Mouse (Mus musculus) MEL (cell line): ENCODE results near the gene Slc5a5.

Experiments used
- CTCF ChIP-seq, 3 experiments: IDR thresholded peaks in 2 of 3; conservative IDR thresholded peaks in 1 of 3; 2 replicates each; pipeline ENCODE4 v1.5.1; 2011 to 2012; ENCODE audit warnings: low read length in 3 of 3, low read depth in 2 of 3, mild to moderate bottlenecking in 2 of 3, improper control_type of control experiment in 1 of 3, inconsistent platforms in 1 of 3, mixed read lengths in 1 of 3, moderate library complexity in 1 of 3; ENCODE audit not compliant: control insufficient read depth in 1 of 3, insufficient read depth in 1 of 3, poor library complexity in 1 of 3, severe bottlenecking in 1 of 3
- EP300 ChIP-seq, 2 experiments: IDR thresholded peaks; 2 replicates each; pipeline ENCODE4 v1.6.1; 2011; ENCODE audit warnings: improper control_type of control experiment in 2 of 2, low read length in 2 of 2, low read depth in 1 of 2, mild to moderate bottlenecking in 1 of 2
- JUND ChIP-seq: IDR thresholded peaks from 2 replicates; pipeline ENCODE4 v1.6.1; 2011; ENCODE audit warnings: low read depth, mild to moderate bottlenecking, improper control_type of control experiment, low read length
- MAX ChIP-seq: IDR thresholded peaks from 2 replicates; pipeline ENCODE4 v1.6.1; 2011; ENCODE audit warnings: low read length, improper control_type of control experiment
- MAZ ChIP-seq: IDR thresholded peaks from 2 replicates; pipeline ENCODE4 v1.6.1; 2012; ENCODE audit warnings: low read depth, mild to moderate bottlenecking, inconsistent platforms, low read length, improper control_type of control experiment
- MYC ChIP-seq: IDR thresholded peaks from 2 replicates; pipeline ENCODE4 v1.6.1; 2011; ENCODE audit warnings: low read depth, mild to moderate bottlenecking, low read length, improper control_type of control experiment, moderate library complexity
- POLR2A ChIP-seq, 2 experiments: IDR thresholded peaks; 2 replicates each; pipeline ENCODE4 v1.6.1; 2011 to 2012; ENCODE audit warnings: low read length in 2 of 2, mild to moderate bottlenecking in 2 of 2, control low read depth in 1 of 2, improper control_type of control experiment in 1 of 2, low read depth in 1 of 2, moderate library complexity in 1 of 2; ENCODE audit not compliant: control insufficient read depth in 1 of 2, insufficient read depth in 1 of 2, poor library complexity in 1 of 2
- SIN3A ChIP-seq: IDR thresholded peaks from 2 replicates; pipeline ENCODE4 v1.6.1; 2012; ENCODE audit warnings: low read length, improper control_type of control experiment, inconsistent platforms
- SMC3 ChIP-seq: IDR thresholded peaks from 2 replicates; pipeline ENCODE4 v1.6.1; 2011; ENCODE audit warnings: low read depth, low read length, improper control_type of control experiment
- TAL1 ChIP-seq: IDR thresholded peaks from 2 replicates; pipeline ENCODE4 v1.6.1; 2012; ENCODE audit warnings: mild to moderate bottlenecking, inconsistent platforms, low read length, moderate library complexity, mixed read lengths
- TCF12 ChIP-seq: IDR thresholded peaks from 2 replicates; pipeline ENCODE4 v1.6.1; 2014; ENCODE audit warnings: low read depth, mild to moderate bottlenecking, inconsistent platforms, low read length, improper control_type of control experiment, moderate library complexity
- USF1 ChIP-seq: IDR thresholded peaks from 2 replicates; pipeline ENCODE4 v1.6.1; 2014; ENCODE audit warnings: low read depth, mild to moderate bottlenecking, inconsistent platforms, low read length, improper control_type of control experiment, moderate library complexity
- ZMIZ1 ChIP-seq: IDR thresholded peaks from 2 replicates; pipeline ENCODE4 v1.6.1; 2012; ENCODE audit warnings: low read depth, mild to moderate bottlenecking, inconsistent platforms, low read length, improper control_type of control experiment, moderate library complexity

- TF ChIP-seq POLR2A (IDR thresholded peaks at IDR 0.05; ENCODE audit: control insufficient read depth in 1 of 2, insufficient read depth in 1 of 2, low read depth in 1 of 2, low read length in 2 of 2, poor library complexity in 1 of 2) (no peak), EP300 (IDR thresholded peaks at IDR 0.05; ENCODE audit: low read depth in 1 of 2, low read length in 2 of 2) (no peak), SIN3A (no peak), TCF12 (no peak), JUND (no peak), USF1 (no peak), CTCF (IDR thresholded peaks at IDR 0.05 in 2 of 3, conservative IDR thresholded peaks at IDR 0.05 in 1 of 3; ENCODE audit: control insufficient read depth in 1 of 3, insufficient read depth in 1 of 3, low read depth in 2 of 3, low read length in 3 of 3, poor library complexity in 1 of 3, severe bottlenecking in 1 of 3) (no peak), SMC3 (no peak), MAZ (no peak), ZMIZ1 (no peak), TAL1 (no peak), MYC (no peak), MAX (no peak)
Observed at GRCm38 (mm10) chr8:70928096-70928495, 35.5 kb upstream of the Slc5a5 start.
